Mouse (Mus musculus) spleen, adult 2 months (tissue): ENCODE results near the gene Plin1.

Source experiments
- CTCF ChIP-seq: fragments of 200-500 bp; IDR thresholded peaks from 2 replicates; pipeline ENCODE4 v1.5.1; 2011; ENCODE audit warnings: mild to moderate bottlenecking, inconsistent platforms; ENCODE audit not compliant: insufficient read depth, insufficient read length, insufficient replicate concordance; ENCODE audit errors: extremely low read depth
- POLR2A ChIP-seq: fragments of 200-500 bp; IDR thresholded peaks from 2 replicates; pipeline ENCODE4 v1.6.1; 2011; ENCODE audit warnings: low read depth, low read length, inconsistent platforms

DNA sequence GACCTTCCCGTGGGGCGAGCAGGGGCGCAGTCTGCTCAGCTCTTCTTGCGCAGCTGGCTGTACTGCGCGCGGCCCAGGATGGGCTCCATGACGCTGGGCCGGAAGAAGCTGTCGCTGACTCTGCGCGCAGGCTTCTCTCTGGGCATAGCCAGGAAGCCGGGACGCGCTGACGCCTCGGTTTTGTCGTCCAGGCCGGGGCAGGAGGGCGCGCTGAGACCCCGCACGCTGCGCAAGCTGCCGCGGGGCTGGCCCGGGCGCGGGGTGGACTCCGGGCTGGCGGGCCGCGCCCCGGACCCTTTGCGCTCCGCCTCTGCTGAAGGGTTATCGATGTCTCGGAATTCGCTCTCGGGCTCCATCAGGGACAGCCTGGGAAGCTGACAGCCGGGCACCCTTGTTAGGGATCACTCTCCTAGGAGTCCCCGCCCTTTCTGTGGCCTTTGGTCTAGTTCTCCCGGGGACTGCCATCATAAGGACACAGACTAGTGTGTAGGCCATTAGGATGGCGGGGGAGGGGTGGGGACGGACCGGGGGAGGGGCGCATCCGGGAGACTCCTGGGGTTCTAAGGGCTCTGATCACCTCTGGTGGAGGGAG is 11.2 kb downstream of the Plin1 start:
- TF ChIP-seq POLR2A (no peak), CTCF (no peak)
